Mouse (Mus musculus) bone marrow, adult 2 months (tissue): ENCODE data around the gene Cers2. TPM values are rescaled to one million over a fixed set of nuclear protein-coding genes. Genes with fewer than 3 reads are reported as not detected.

Experiments used
- H3K27ac ChIP-seq: fragments of 200-500 bp; 2 replicates; pipeline ENCODE4 v1.5.1; 2012; ENCODE audit warnings: low read depth, mild to moderate bottlenecking, control low read depth, inconsistent platforms, low read length; ENCODE audit not compliant: control insufficient read depth, poor library complexity, insufficient read depth
- H3K4me1 ChIP-seq: fragments of 200-500 bp; 2 replicates; pipeline ENCODE4 v1.6.1; 2011; ENCODE audit warnings: low read length; ENCODE audit not compliant: control insufficient read depth, insufficient read depth
- H3K4me3 ChIP-seq: fragments of 200-500 bp; replicated peaks from 2 replicates; pipeline ENCODE3; 2011; ENCODE audit warnings: mild to moderate bottlenecking, low read depth, low read length, control low read depth; ENCODE audit not compliant: control insufficient read depth
- CTCF ChIP-seq: fragments of 200-500 bp; IDR thresholded peaks from 2 replicates; pipeline ENCODE4 v1.5.1; 2011; ENCODE audit warnings: low read length, control low read depth; ENCODE audit not compliant: control insufficient read depth, insufficient read depth
- POLR2A ChIP-seq: fragments of 200-500 bp; IDR thresholded peaks from 2 replicates; pipeline ENCODE4 v1.6.1; 2011; ENCODE audit warnings: low read depth, mild to moderate bottlenecking, control low read depth, low read length, borderline replicate concordance; ENCODE audit not compliant: control insufficient read depth
- WGBS: fragments of 180-500 bp; shearing (Covaris S2); methylation state at CpG from one replicate; pipeline ENCODE4 v1.1.7; 2018; 5-methylcytosine and 5-hydroxymethylcytosine counted together
- polyA plus RNA-seq: library from polyadenylated mRNA; stranded (reverse); fragments of >200 nt; gene quantifications from 2 replicates; pipeline ENCODE4 v1.2.4, GENCODE M21; 2011; ENCODE audit warnings: low replicate concordance; ENCODE audit not compliant: missing spikeins, insufficient read depth, insufficient read length

Gene Cers2
- polyA plus RNA-seq = 70.3 and 159 TPM in 2 replicates

- H3K27ac ChIP-seq = peak within 1 kb of the TSS; percentile 96
- WGBS = 6% methylated on average over 27 of the region's 27 CpGs
- peak within 1 kb of the TSS; percentile 90 for H3K4me3 ChIP-seq
- no peak for TF ChIP-seq POLR2A
- TF ChIP-seq CTCF = no peak
- H3K4me1 ChIP-seq = peaks cover 12% of the 10 kb centered on the region; the same call in 1 of the 2 replicates
Observed at GRCm38 (mm10) chr3:95314486-95315093, at the start of gene Cers2. TSS of gene Cers2 (plus strand) at chr3:95314791.

GRCm38 (mm10) chr3:95266052-95266451, 48.5 kb upstream of the Cers2 start:
- 93% methylated on average over 3 of the region's 3 CpGs for WGBS
- Histone ChIP-seq H3K4me1 (peaks cover 2% of the 10 kb centered on the region), H3K27ac (no peak overlapping the region), H3K4me3 (no peak overlapping the region)
- TF ChIP-seq POLR2A = no peak
- TF ChIP-seq CTCF = no peak

DNA sequence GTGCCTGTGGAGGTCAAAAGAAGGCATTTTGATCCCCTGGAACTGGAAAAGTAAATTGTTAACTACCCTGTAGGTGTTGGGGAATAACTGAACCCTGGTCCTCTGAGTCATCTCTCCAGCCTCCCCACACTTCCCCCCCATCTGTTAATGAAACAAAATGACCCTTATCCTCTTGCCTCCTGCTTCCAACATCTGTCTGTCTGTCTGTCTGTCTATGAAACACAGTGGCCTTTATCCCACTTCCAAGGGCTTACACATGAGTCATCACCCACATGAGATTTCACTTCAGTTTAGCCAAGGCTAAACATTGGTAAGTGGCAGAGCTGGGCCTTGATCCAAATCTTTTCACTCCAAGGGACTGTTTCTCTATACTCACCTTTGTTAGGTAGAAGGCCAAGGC, 46.7 kb upstream of the Cers2 start:
- TF ChIP-seq POLR2A (no peak), CTCF (no peak)
- no peak overlapping the region for H3K4me3 ChIP-seq
- H3K27ac ChIP-seq = no peak overlapping the region
- peaks cover 2% of the 10 kb centered on the region for H3K4me1 ChIP-seq

- H3K27ac ChIP-seq = no peak overlapping the region
- H3K4me1 ChIP-seq = no peaks in the 10 kb centered on the region
- TF ChIP-seq POLR2A (no peak), CTCF (no peak)
- H3K4me3 ChIP-seq = no peak overlapping the region
- WGBS = 93% methylated on average over 5 of the region's 5 CpGs
Observed at GRCm38 (mm10) chr3:95269789-95270188, 44.8 kb upstream of the Cers2 start.

GRCm38 (mm10) chr3:95270766-95271364, 43.7 kb upstream of the Cers2 start:
- no peaks in the 10 kb centered on the region; the same call in 1 of the 2 replicates for H3K4me1 ChIP-seq
- no peak for TF ChIP-seq CTCF
- H3K4me3 ChIP-seq = no peak overlapping the region
- no peak overlapping the region for H3K27ac ChIP-seq
- 91% methylated on average over 12 of the region's 12 CpGs for WGBS

DNA sequence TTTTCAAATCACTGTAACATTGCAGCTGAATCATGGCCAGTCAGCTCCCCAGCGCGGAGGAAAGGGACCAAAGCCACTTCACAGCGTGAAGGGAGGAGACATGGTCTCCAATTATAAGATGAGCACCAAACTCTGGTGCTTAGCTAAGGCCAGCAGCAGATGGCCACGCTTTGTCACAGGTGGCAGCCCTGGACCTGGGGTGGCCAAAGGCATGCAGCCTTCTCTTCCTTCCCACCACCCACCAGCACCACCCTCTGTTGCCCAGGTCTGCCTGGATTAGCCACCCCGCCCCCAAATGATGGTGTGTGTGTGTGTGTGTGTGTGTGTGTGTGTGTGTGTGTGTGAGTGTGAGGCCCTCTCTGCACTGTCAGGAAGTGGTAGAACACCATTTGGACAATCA, 41.1 kb upstream of the Cers2 start:
- H3K4me1 ChIP-seq = no peaks in the 10 kb centered on the region; the same call in 1 of the 2 replicates
- H3K27ac ChIP-seq = no peak overlapping the region
- TF ChIP-seq CTCF (no peak), POLR2A (no peak)
- 86% methylated on average over 5 of the region's 5 CpGs for WGBS
- no peak overlapping the region for H3K4me3 ChIP-seq

GRCm38 (mm10) chr3:95274453-95274852, 40.1 kb upstream of the Cers2 start:
- WGBS = 88% methylated on average over 4 of the region's 4 CpGs
- H3K4me3 ChIP-seq = no peak overlapping the region
- TF ChIP-seq CTCF (0 out of 2 replicates have a peak, but pooled peaks have one; percentile 7), POLR2A (no peak)
- H3K4me1 ChIP-seq = no peaks in the 10 kb centered on the region; the same call in 1 of the 2 replicates
- H3K27ac ChIP-seq = no peak overlapping the region

DNA sequence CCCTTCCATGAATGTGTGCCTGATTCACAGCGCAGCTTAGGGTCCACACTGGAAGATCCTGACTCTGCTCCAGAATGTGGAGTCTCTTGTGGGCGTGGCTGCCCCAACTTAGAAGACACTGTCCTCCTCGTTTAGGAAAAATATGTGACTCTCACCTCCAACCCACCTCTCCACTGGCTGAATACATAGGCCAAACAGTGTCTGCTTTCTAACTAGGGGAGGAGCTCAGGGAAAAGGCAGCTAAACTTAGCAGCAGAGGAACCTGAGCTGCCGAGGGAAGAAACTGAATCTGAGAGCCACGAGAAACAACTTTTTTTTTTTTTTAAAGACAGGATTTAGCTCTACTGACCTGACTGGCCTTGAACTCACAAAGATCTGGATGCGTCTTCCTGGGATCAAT, 39.4 kb upstream of the Cers2 start:
- Histone ChIP-seq H3K4me1 (no peaks in the 10 kb centered on the region; the same call in 1 of the 2 replicates), H3K4me3 (no peak overlapping the region), H3K27ac (no peak overlapping the region)
- no peak for TF ChIP-seq POLR2A
- no peak for TF ChIP-seq CTCF
- WGBS = 53% methylated on average over 6 of the region's 6 CpGs
